Mouse (Mus musculus) liver, embryonic 13.5 days (tissue): ENCODE data around the gene Mark1. TPM values are rescaled to one million over a fixed set of nuclear protein-coding genes. Genes with fewer than 3 reads are reported as not detected.

ENCODE experiments used
- ATAC-seq: fragments of 200-750 bp; cut with Nextera tagmentation; 2 replicates; pipeline ENCODE4 v1.8.0; 2017; ENCODE audit warnings: low read depth, mild to moderate bottlenecking, moderate number of reproducible peaks, moderate library complexity
- DNase-seq: peaks from one replicate; pipeline ENCODE4 v3.0.0; 2022
- H3K27ac ChIP-seq: fragments of 300-500 bp; sonication (generic); 2 replicates; pipeline ENCODE4 v1.5.1; 2015; ENCODE audit warnings: moderate library complexity, mild to moderate bottlenecking, inconsistent platforms
- H3K27me3 ChIP-seq: fragments of 300-500 bp; sonication (generic); 2 replicates; pipeline ENCODE4 v1.6.1; 2015; ENCODE audit warnings: mild to moderate bottlenecking, inconsistent platforms
- H3K36me3 ChIP-seq: fragments of 300-500 bp; sonication (generic); 2 replicates; pipeline ENCODE4 v1.6.1; 2015; ENCODE audit warnings: mild to moderate bottlenecking, inconsistent platforms
- H3K4me1 ChIP-seq: fragments of 300-500 bp; sonication (generic); replicated peaks from 2 replicates; pipeline ENCODE4 v1.6.1; 2015; ENCODE audit warnings: inconsistent platforms
- H3K4me2 ChIP-seq: fragments of 300-500 bp; sonication (generic); 2 replicates; pipeline ENCODE4 v1.6.1; 2015; ENCODE audit warnings: inconsistent platforms, mild to moderate bottlenecking, moderate library complexity
- H3K4me3 ChIP-seq: fragments of 300-500 bp; sonication (generic); replicated peaks from 2 replicates; pipeline ENCODE4 v1.5.1; 2015; ENCODE audit warnings: mild to moderate bottlenecking, inconsistent platforms
- H3K9ac ChIP-seq: fragments of 300-500 bp; sonication (generic); 2 replicates; pipeline ENCODE4 v1.6.1; 2015; ENCODE audit warnings: mild to moderate bottlenecking, inconsistent platforms
- H3K9me3 ChIP-seq: fragments of 300-500 bp; sonication (generic); replicated peaks from 2 replicates; pipeline ENCODE4 v1.6.1; 2016; ENCODE audit warnings: inconsistent platforms
- WGBS: fragments of 180-500 bp; shearing (Covaris S2); methylation state at CpG from one replicate; pipeline ENCODE4 v1.1.7; 2015; ENCODE audit not compliant: insufficient replicate concordance; 5-methylcytosine and 5-hydroxymethylcytosine counted together
- polyA plus RNA-seq: library from polyadenylated mRNA; unstranded; fragments of >200 nt; fragmentation: Nextera tagmentation; extraction: Ambion mirVana; gene quantifications from 2 replicates; pipeline ENCODE4 v1.2.1, GENCODE M21; 2015

Mark1 gene
- polyA plus RNA-seq, 1 experiment from 2014 or later: 0.16 TPM

DNA sequence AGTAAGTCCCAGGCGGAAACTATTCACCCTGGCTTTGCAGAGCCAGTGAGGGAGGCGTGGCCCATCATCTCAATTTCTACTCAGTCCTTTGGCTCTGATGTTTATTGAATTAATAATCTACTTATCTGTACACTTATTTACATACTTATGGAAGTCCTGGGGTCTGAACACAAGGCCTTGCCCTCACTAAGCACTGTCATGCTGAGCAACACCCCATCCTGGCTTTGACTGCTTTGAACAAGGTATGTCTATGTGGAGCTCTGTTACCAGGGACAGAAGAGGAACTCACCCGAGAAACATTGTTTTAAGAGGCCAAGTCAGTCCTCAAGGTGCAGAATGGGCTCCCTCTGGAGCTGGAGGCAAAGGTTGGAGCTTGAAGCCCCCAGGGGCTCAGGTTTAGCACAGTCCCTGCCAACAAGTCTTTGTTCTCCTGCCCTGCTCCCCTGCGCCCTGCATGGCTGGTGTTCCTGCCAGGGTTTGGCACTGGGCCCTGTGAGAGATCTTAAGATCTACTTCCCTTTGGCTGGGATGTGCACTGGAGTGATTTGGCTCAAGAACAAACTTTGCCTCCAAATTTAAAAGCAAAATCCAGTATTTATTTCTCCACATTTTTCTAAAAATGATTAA, 129.3 kb downstream of the Mark1 start:
- peak overlapping the region; percentile 39; the same call in 1 of the 2 replicates for H3K27ac ChIP-seq

DNA sequence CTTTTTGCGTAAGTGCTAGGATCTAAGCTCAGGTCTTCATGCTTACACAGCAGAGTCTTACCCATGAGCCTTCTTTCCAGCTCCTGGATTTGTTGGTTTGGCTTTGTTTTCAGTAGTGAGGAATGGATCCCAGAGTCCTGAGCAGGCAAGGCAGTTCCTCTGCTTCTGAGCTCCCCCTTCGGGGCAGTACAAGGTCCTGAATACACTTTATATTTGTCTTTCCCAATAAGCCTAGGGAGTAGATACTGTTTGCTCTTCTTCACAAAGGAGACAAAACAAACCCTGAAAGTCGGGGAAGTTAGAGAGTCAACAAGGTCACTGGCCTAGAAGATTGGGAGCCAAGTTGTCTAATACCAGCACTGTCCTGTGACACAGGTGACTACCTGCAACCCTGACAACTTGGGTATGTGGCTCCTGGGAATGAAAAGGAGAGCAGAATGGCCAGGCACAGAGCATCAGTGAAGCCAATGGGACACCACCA, 131.7 kb downstream of the Mark1 start:
- no peak for ATAC-seq

More for the DNA sequence above, 129.3 kb downstream of the Mark1 start:
- Histone ChIP-seq H3K4me1 (peaks cover 43% of the 10 kb centered on the region), H3K36me3 (no peaks in the 10 kb centered on the region), H3K4me3 (no peak overlapping the region), H3K27me3 (no peaks in the 10 kb centered on the region), H3K9me3 (no peaks in the 10 kb centered on the region), H3K4me2 (no peak overlapping the region), H3K9ac (no peak overlapping the region)
- ATAC-seq: no peak
- no peak for DNase-seq
- 54% methylated on average over 4 of the region's 4 CpGs for WGBS

DNA sequence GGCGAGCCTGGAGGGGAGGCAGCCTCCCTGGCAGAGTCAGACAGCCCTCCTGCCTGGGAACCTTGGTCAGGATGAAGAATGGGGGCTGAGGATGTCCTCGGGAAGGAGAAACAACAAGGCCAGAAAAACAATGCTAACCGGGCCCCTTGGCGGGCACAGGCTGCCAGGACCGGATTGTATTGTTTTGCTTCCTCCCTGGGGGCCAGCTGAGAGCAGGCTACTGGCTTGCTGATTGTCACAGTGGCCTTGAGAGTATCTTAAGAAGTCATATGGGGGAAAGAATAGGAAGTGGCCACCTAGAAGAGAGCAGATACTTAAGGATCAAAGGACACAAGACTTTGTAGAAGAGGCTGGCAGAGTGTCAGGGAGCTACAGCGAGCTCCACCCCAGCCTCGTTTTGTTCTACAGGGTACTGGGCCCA, 135.0 kb downstream of the Mark1 start:
- Histone ChIP-seq H3K27me3 (no peaks in the 10 kb centered on the region), H3K36me3 (no peaks in the 10 kb centered on the region), H3K27ac (no peak overlapping the region; the same call in 1 of the 2 replicates), H3K9me3 (no peaks in the 10 kb centered on the region), H3K9ac (no peak overlapping the region), H3K4me1 (peaks cover 13% of the 10 kb centered on the region), H3K4me2 (no peak overlapping the region), H3K4me3 (no peak overlapping the region)
- 41% methylated on average over 7 of the region's 7 CpGs for WGBS
- DNase-seq (no peak), ATAC-seq (no peak)

More for the DNA sequence above, 131.7 kb downstream of the Mark1 start:
- Histone ChIP-seq H3K27me3 (no peaks in the 10 kb centered on the region), H3K9me3 (no peaks in the 10 kb centered on the region), H3K27ac (peak overlapping the region; percentile 48; the same call in 1 of the 2 replicates), H3K36me3 (no peaks in the 10 kb centered on the region), H3K4me2 (no peak overlapping the region), H3K4me1 (peaks cover 31% of the 10 kb centered on the region), H3K4me3 (no peak overlapping the region), H3K9ac (no peak overlapping the region)
- whole genome bisulfite sequencing: 54% methylated on average over 3 of the region's 3 CpGs
- no peak for DNase-seq

DNA sequence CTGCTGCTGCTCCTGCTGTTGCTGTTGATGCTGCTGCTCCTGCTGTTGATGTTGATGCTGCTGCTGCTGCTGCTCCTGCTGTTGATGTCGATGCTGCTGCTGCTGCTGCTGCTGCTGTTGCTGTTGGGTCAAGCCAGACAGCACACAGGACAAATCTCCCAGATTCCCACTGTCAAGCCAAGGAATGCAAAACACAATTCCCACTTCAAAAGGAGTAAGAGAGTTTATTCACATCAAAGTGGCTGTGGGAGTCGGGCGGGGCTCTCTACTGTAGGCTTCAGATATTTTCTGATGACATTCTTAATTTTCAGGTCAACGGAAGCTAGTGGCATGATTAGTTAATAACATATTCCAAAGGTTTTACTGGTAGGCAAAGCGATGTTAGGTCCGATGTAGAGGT, 136.7 kb downstream of the Mark1 start:
- DNase-seq (no peak), ATAC-seq (no peak)
- Histone ChIP-seq H3K4me3 (no peak overlapping the region), H3K27me3 (no peaks in the 10 kb centered on the region), H3K27ac (no peak overlapping the region), H3K4me1 (peaks cover 9% of the 10 kb centered on the region; the same call in 1 of the 2 replicates), H3K36me3 (no peaks in the 10 kb centered on the region), H3K9me3 (no peaks in the 10 kb centered on the region), H3K4me2 (no peak overlapping the region), H3K9ac (no peak overlapping the region)
- 67% methylated on average over 6 of the region's 6 CpGs for whole genome bisulfite sequencing

DNA sequence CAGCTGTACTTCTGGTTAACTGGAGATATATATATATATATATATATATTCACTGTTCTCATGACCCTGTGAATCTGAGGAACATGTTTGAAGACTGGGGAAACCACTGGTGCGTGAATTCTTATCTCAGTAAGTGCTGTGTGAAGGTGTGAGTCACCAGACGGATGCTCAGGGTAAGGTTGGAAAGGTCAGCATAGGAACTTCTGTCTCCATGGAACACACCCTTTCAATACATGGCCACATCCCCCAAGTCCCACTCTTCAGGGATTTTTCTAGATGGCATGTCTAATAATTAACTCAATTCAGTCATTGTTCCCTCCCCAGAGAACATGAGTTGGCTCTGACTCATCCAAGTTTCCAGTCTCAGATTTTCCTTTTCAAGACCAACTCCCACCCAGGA, 137.8 kb downstream of the Mark1 start:
- 37% methylated on average over 2 of the region's 2 CpGs for WGBS
- H3K4me3 ChIP-seq: no peak overlapping the region
- DNase-seq (no peak), ATAC-seq (no peak)
- no peaks in the 10 kb centered on the region for H3K27me3 ChIP-seq
- no peaks in the 10 kb centered on the region for H3K36me3 ChIP-seq
- H3K9ac ChIP-seq: no peak overlapping the region
- no peaks in the 10 kb centered on the region for H3K9me3 ChIP-seq
- peaks cover 9% of the 10 kb centered on the region; the same call in 1 of the 2 replicates for H3K4me1 ChIP-seq
- no peak overlapping the region for H3K27ac ChIP-seq
- H3K4me2 ChIP-seq: no peak overlapping the region

DNA sequence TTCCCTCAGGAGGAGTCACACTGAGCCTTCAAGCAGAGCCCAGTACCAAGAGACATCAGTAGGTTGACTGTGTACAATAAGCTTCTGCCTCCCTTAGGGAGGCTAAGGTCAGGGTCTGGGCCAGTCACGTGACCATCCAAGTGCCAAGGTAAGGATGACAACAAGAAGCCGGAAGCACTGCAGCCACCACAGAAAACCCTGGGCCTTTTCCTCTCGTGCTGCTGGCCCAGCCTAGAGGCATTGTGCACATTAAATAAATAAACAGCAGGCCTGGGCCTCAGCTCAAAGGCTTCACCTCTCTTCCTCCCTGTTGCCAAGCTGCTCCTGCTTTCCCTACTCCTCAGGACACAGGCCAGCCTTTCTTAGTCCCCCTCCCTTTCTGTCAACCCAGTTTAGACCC, 139.1 kb downstream of the Mark1 start:
- WGBS: 39% methylated on average over 3 of the region's 3 CpGs
- Histone ChIP-seq H3K27ac (no peak overlapping the region), H3K36me3 (no peaks in the 10 kb centered on the region), H3K4me3 (no peak overlapping the region), H3K9ac (no peak overlapping the region), H3K4me2 (no peak overlapping the region), H3K4me1 (0 out of 2 replicates have a peak, but pooled peaks cover 4% of the 10 kb centered on the region), H3K27me3 (no peaks in the 10 kb centered on the region), H3K9me3 (no peaks in the 10 kb centered on the region)
- 0 out of 2 replicates have a peak, but pooled peaks have one; percentile 7 for ATAC-seq
- DNase-seq: no peak

DNA sequence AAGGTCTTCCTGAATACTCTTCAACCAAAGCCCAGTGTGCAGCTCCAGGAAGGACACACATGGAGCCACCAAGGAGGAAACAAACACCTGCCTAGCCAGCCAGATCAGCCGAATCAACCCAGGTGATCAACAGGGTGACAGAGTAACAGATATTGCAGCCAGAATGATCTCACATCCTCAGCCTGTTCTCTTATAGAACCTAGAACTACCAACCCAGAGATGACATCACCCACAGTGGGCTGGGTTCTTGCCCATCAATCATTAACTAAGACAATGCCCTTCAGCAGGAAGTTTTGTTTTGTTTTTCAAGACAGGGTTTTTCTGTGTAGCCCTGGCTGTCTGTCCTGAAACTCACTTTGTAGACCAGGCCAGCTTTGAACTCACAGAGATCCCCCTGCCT, 141.1 kb downstream of the Mark1 start:
- DNase-seq: no peak
- Histone ChIP-seq H3K36me3 (no peaks in the 10 kb centered on the region), H3K27me3 (no peaks in the 10 kb centered on the region), H3K9me3 (no peaks in the 10 kb centered on the region), H3K27ac (no peak overlapping the region), H3K4me1 (peaks cover 13% of the 10 kb centered on the region), H3K4me3 (no peak overlapping the region), H3K4me2 (no peak overlapping the region), H3K9ac (no peak overlapping the region)
- no peak for ATAC-seq
- 47% methylated on average over 1 of the region's 1 CpGs for WGBS

DNA sequence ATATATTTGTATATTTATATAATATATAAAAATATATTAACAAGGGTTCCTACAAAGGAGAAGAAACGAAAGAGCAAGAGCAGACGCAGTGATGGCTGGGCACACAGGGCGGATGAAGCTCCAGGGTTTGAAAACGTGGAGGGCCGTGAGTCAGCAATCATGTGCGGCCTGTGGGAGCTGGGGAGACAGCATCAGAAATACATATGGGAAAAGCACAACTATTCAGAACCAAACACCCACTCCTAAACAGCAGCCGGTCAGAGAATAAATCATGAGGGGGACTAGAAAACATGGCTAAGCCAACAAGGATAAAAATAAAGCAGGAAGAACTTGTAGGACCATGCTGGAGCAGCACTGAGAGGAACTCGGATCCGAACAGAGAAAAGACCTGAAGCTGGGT, 142.2 kb downstream of the Mark1 start:
- DNase-seq: no peak
- Histone ChIP-seq H3K27ac (no peak overlapping the region), H3K27me3 (no peaks in the 10 kb centered on the region), H3K4me1 (peaks cover 23% of the 10 kb centered on the region), H3K9me3 (no peaks in the 10 kb centered on the region), H3K36me3 (no peaks in the 10 kb centered on the region), H3K4me3 (no peak overlapping the region), H3K4me2 (no peak overlapping the region), H3K9ac (no peak overlapping the region)
- no peak for ATAC-seq
- WGBS: 68% methylated on average over 9 of the region's 9 CpGs

DNA sequence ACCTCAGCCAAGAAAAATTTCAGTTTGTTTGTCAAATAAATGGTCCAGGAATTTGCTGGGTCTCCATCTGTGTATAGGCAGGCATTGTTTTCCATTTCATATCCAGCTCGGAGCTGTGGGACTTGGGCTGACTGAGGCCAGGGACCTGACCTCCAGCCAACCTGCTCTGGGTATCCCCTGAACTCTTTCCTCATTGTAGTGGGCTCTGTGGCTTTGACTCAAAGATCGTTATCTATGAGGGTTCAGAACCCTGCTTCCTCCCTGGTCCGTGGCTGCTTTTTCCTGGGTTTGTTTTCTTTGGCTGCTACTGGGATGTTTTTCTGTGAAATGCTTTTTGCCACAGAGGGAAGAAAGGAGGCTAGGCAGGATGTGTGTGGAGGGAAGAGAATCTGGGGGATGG, 145.4 kb downstream of the Mark1 start:
- DNase-seq: no peak
- Histone ChIP-seq H3K4me2 (peak overlapping the region; percentile 41), H3K27ac (no peak overlapping the region), H3K4me3 (no peak overlapping the region), H3K9ac (peak overlapping the region; percentile 46; the same call in 1 of the 2 replicates), H3K9me3 (no peaks in the 10 kb centered on the region), H3K4me1 (peaks cover 32% of the 10 kb centered on the region), H3K36me3 (no peaks in the 10 kb centered on the region), H3K27me3 (no peaks in the 10 kb centered on the region)
- ATAC-seq: no peak
- WGBS: 21% methylated on average over 3 of the region's 3 CpGs

DNA sequence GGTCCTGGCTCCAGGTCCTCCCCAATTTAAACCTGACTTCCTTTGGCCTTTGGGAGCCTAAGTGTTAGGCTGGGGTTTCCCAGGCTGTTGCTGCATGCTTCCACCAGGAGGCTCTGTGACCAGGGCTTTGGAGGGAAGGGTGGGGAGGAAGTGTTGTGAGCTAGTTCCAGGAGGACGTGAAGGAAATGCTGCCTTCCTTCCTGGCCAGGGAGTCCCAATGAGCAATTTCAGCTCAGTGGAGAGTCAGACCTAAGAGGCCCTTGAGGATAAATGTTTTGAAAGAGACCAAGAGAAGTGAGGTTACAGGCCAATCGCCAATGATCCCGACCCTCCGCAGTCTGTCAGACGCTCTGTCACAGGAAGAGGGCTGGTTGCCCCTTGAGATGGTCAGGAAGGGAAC, 146.0 kb downstream of the Mark1 start:
- Histone ChIP-seq H3K4me1 (peaks cover 32% of the 10 kb centered on the region), H3K4me3 (peak overlapping the region; percentile 1; the same call in 1 of the 2 replicates), H3K36me3 (no peaks in the 10 kb centered on the region), H3K9me3 (no peaks in the 10 kb centered on the region), H3K27me3 (no peaks in the 10 kb centered on the region), H3K9ac (peak overlapping the region; percentile 46; the same call in 1 of the 2 replicates), H3K27ac (peak overlapping the region; percentile 48), H3K4me2 (peak overlapping the region; percentile 41)
- DNase-seq: peak; percentile 38
- 9% methylated on average over 5 of the region's 5 CpGs for WGBS
- no peak for ATAC-seq

DNA sequence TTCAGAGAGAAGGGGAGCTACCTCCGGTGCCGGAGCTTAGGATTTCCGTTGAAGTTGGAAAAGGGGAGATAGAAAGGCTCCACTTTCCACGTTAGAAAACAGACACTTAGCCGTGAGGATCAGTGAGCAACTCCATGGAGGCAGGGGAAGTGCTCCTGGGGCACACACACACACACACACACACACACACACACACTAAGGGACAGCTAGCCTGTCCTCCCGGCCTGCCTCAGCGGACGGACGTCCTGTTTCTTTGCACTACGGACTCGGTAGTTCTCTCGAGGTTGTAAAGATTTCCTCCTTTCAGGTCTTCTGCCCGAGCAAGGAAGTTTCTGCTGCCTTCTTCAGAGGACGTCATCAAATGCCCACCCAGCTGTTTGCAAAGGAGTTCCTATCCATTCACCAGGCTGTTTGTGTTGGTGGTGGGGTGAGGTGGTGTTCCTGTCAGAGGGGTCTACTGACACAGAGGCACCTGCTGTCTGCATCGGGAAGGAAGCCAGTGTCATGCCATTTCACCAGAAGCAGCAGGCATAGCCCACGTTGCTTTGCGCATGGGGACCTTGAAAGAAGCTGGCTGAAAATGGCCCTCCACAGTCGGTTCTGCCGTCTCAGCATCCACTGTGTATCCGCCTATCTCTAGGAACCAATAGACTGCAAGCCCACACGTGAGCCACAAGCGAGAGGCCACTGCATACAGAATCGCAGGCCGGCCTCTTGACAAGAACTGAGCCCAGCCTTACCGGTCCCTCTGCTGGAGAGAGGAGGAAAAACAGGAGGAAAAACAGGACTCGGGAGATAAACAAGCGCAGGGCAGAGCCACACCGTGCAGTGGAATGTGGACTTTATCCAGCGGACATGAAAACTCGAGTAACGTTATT, 147.4 kb downstream of the Mark1 start:
- WGBS: 14% methylated on average over 31 of the region's 31 CpGs
- ATAC-seq: peak; percentile 93
- Histone ChIP-seq H3K9me3 (no peaks in the 10 kb centered on the region), H3K4me1 (peaks cover 41% of the 10 kb centered on the region), H3K4me2 (peak overlapping the region; percentile 58), H3K9ac (peak overlapping the region; percentile 54), H3K27ac (peak overlapping the region; percentile 74), H3K4me3 (peak overlapping the region; percentile 25), H3K27me3 (no peaks in the 10 kb centered on the region), H3K36me3 (no peaks in the 10 kb centered on the region)
- peak; percentile 77 for DNase-seq
